Mouse (Mus musculus) small intestine, adult 2 months (tissue): ENCODE data around the gene Nudt3.

Experiments used
- CTCF ChIP-seq: fragments of 200-500 bp; IDR thresholded peaks from 2 replicates; pipeline ENCODE4 v1.5.1; 2012; ENCODE audit warnings: low read depth, mild to moderate bottlenecking, control low read depth, inconsistent platforms, low read length, moderate library complexity, mixed read lengths; ENCODE audit not compliant: insufficient replicate concordance, insufficient read length; ENCODE audit errors: extremely low read depth
- POLR2A ChIP-seq: fragments of 200-500 bp; IDR thresholded peaks from 2 replicates; pipeline ENCODE4 v1.6.1; 2012; ENCODE audit warnings: low read depth, mild to moderate bottlenecking, control low read depth, inconsistent platforms, low read length, moderate library complexity

GRCm38 (mm10) chr17:27643756-27644155, 20.5 kb upstream of the Nudt3 start:
- TF ChIP-seq CTCF (no peak), POLR2A (no peak)
